ENCODE assay signal across 9 mouse cellular contexts in genomic region chrX:73685629-73686028, GRCm38 (mm10). TPM values are rescaled to one million over a fixed set of nuclear protein-coding genes. Genes with fewer than 3 reads are reported as not detected.
A peak's percentile ranks its signal among the peaks of the same experiment; 100 is the strongest.
DNase-seq lines count a peak whose midpoint lies in the region; TF ChIP-seq lines count a peak whose summit lies in the region.
"Had no signal": no experiment of that assay in that cellular context is flagged by ENCODE, and none has a peak within 500 bp of the region (broad histone marks: within the 10 kb centered on the region; RNA-seq: fewer than 3 reads in every experiment).

No protein-coding gene starts in this region.

- intact Hi-C loops in heart, postnatal 10 days (cut with DNase I): no loop called here

- peak; percentile 48 for DNase-seq in ovary, adult 18-20 months (ENCODE audit: low spot score)
- DNase-seq in ovary, postnatal 36 days (ENCODE audit: low spot score): no peak
- peak; percentile 64 for DNase-seq in cerebellum, adult 9-11 months
- peak; percentile 63 to 74 for DNase-seq in heart, postnatal 10 days
- DNase-seq in testis, postnatal 14 days (ENCODE audit: low spot score): peak; percentile 35
- no peak for DNase-seq in left cerebral cortex, adult 11 months (ENCODE audit: low spot score)
- DNase-seq in frontal cortex, postnatal 14 days (ENCODE audit: low spot score in 2 of 2): no peak
- no peak for DNase-seq in lung, adult 2 months
- DNase-seq: lung, embryonic 14.5 days had no signal

- H3K4me1 ChIP-seq in lung, adult 2 months (ENCODE audit: control insufficient read depth, insufficient read depth, low read length): no peaks in the 10 kb centered on the region

- no peak for TF ChIP-seq POLR2A in lung, adult 2 months (IDR thresholded peaks at IDR 0.05; ENCODE audit: borderline replicate concordance, extremely low read depth, low read depth, low read length)

- TF ChIP-seq CTCF in lung, adult 2 months (IDR thresholded peaks at IDR 0.05; ENCODE audit: insufficient read depth, low read length): no peak

- no peak overlapping the region for H3K4me3 ChIP-seq in lung, adult 2 months (replicated peaks; ENCODE audit: extremely low read depth, low read depth, low read length)

- 55% methylated on average over 3 of the region's 3 CpGs for WGBS in lung, adult 2 months

RNA-seq across cellular contexts. Expression of gene Slc6a8, which starts 12.7 kb away (rescaled TPM):
- total RNA-seq in heart, postnatal 10 days (2021): 100 to 1,000 TPM; 112 to 126 TPM
- polyA plus RNA-seq in lung, adult 2 months (2012; rRNA removed): 47.8 and 59.1 TPM in 2 replicates

RNA-seq across cellular contexts. Expression of gene Pnck, which starts 25.7 kb away (rescaled TPM):
- total RNA-seq in heart, postnatal 10 days (2021): 1 to 10 TPM; 8.0 to 8.4 TPM
- polyA plus RNA-seq in lung, adult 2 months (2012; rRNA removed): 5.1 and 6.1 TPM in 2 replicates

RNA-seq across cellular contexts. Expression of gene Bcap31, which starts 30.3 kb away (rescaled TPM):
- total RNA-seq in heart, postnatal 10 days (2021): 100 to 1,000 TPM in 1 of 2 experiments, 10 to 100 TPM in 1; 99.5 to 104 TPM
- 39.7 and 71.0 TPM in 2 replicates for polyA plus RNA-seq in lung, adult 2 months (2012; rRNA removed)

RNA-seq across cellular contexts. Expression of gene Abcd1, which starts 30.8 kb away (rescaled TPM):
- total RNA-seq in heart, postnatal 10 days (2021): 10 to 100 TPM; 23.9 to 28.4 TPM
- 49.9 and 53.6 TPM in 2 replicates for polyA plus RNA-seq in lung, adult 2 months (2012; rRNA removed)

RNA-seq across cellular contexts. Expression of gene Dusp9, which starts 46.4 kb away (rescaled TPM):
- total RNA-seq in heart, postnatal 10 days (2021): under 1 TPM in 1 of 2 experiments, not detected in 1; 0.14 TPM
- polyA plus RNA-seq in lung, adult 2 months (2012; rRNA removed): 1.3 and 1.4 TPM in 2 replicates

Comparison
In these comparisons a context has a peak if more than half of its experiments do, and no peak if none do; other contexts are left out.
1. DNase-seq: peak in ovary, adult 18-20 months (single experiment), cerebellum, adult 9-11 months (single experiment), heart, postnatal 10 days (2 of 2) and testis, postnatal 14 days (single experiment); none in ovary, postnatal 36 days (single experiment), left cerebral cortex, adult 11 months (single experiment), frontal cortex, postnatal 14 days (0 of 2) and lung, adult 2 months (single experiment).